Mouse (Mus musculus) embryonic fibroblast, embryonic 13.5 days (primary cell): ENCODE data around the gene Lce1c.

Experiments
- CTCF ChIP-seq: IDR thresholded peaks from 2 replicates; pipeline ENCODE4 v1.5.1; 2011; ENCODE audit warnings: mild to moderate bottlenecking, control low read depth, low read length, moderate library complexity, borderline replicate concordance; ENCODE audit not compliant: insufficient read depth
- POLR2A ChIP-seq: IDR thresholded peaks from 2 replicates; pipeline ENCODE4 v1.6.1; 2011; ENCODE audit warnings: low read depth, mild to moderate bottlenecking, control low read depth, low read length, moderate library complexity

- TF ChIP-seq CTCF: no peak
- no peak for TF ChIP-seq POLR2A
Observed at GRCm38 (mm10) chr3:92694613-92695012, 15.6 kb downstream of the Lce1c start.
